Mouse (Mus musculus): ENCODE measurements around the gene P3h3. TPM values are rescaled to one million over a fixed set of nuclear protein-coding genes. Genes with fewer than 3 reads are reported as not detected.
"Not testable (repeated sequence)": the region's sequence is repeated elsewhere in the genome, so short reads cannot be mapped to it uniquely, and the experiment has no call there.

P3h3 gene
- total RNA-seq, 2 experiments from 2014 or later = 21.7 to 24.5 TPM

DNA sequence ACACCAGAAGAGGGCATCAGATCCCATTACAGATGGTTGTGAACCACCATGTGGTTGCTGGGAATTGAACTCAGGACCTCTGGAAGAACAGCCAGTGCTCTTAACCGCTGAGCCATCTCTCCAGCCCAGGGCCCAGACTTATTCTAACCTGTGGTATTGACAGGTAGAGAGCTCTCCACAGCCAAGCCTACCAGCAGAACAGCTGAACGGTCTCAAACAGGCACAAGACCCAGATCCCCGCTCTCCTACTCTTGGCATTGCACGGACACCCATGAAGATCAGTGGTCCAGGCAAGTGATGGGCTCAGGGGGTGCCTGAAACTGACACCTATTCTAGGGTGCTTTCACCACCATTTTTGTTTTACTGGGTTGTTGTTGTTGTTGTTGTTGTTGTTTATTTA is 26.4 kb downstream of the P3h3 start:
- not testable (repeated sequence) for DNase-seq

DNA sequence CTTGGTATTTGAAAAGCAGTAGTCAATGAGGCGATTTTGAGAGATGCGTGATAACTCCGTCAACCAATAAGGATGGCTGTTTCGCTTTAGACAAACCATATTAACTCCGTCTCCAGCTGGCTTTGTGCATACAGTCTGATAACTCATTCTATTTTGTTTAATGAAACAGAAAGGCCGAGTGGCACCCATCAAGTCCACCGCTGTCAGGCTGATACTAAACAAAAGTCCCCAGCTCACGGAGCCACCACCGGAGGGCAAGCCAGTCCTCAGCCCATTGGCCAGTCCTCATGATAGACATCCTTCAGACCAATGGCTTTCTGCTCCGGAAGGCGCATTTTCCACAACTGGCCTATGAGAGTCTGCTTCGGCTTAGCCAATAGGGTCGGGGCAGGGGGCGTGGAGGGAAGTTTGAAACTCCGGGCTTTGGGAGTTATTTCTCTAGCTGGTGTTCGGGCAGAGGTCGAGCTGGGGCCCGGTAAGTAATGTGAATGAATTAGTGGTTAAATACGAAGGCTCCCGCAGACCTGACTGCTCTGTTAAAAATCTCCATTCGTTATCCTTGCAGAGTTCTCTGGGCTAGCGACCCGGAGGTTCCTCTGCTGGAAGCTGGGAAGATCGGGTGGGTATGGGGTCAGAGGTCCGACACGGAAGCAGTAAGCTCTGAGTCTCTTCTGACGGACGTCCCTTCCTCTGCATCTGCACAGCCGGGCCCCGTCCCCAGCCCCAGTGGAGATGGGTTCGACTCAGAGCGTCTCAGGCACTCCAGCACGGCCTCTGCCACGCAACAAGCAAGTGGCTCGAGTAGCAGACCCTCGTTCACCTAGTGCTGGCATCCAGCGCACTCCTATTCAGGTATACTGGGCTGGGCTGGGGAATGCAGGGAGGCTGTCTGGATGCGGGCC is 27.5 kb downstream of the P3h3 start:
- DNase-seq = peak; percentile 92 to 94

DNA sequence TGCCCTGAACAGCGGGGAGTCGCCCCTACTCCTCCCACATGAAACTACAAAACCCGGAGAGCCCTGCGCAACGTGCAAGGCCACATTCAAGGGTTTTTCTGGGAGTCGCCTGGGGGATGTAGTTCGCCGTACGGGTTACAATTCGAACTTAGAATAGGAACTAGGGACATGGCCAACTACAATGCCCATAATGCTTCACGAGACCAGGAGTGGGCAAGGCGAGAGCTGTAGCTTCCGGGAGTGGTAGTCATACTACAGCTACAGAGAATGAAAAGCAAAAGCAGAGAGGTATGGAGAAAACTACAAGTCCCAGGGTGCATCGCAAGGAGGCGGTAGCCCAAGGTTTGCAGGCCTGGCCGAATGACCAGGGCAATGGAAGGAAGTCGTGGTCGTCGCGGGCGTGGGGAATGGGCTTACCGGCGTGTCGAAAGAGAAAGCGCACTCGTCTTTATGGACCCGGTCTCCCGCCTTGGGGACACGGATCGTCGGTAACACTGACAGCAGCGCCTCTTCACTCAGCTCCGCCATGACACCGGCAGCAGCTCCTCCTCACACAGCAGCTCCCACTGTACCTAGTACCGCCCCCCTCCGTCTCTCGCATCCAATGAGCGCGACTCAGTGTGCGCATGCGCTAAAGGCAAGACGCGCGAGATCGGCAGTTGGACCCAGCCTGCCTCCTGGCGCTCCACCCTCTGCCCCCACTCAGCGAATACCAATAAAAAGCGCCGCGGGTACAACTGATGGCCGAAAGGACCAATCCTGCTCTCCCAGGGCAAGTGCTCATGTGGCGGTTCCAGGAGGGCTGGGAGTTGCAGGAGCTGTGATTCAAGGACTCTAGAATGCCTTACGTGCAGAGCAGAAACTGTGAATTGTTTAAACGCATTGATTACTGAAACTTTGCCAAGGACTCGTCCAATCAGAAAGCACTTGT is 28.4 kb downstream of the P3h3 start, which contains the start of the genes Usp5 and Cdca3:
TSS of gene Usp5 (minus strand) at position 617 of the 931 bp plus-strand sequence.
TSS of gene Cdca3 (plus strand) at position 680 of the 931 bp plus-strand sequence.
- DNase-seq = peak; percentile 98 to 99

DNA sequence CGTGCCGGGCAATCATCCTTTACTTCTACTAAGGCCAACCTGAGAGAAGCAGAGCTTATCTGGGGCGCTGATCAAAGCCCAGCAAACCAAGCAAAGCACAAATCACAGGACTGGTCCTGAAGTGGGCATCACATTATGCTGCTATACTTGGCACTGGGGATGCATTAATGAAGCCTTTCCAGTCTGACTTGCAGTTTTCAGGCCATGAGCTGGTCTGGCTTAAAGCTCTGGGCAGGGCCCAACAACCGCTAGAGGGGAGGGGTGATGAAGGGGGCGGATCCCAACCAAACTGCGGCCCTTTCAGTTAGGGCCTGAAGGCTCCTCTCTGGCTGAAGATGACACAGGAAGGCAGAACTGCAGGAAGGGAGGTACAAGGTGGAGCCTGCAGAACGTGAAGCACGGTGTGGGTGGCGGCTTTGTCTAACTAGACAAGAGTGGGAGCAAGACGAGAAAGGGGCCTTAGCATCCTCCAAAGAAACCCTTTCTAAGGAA is 29.4 kb downstream of the P3h3 start:
- peak; percentile 75 to 76 for DNase-seq

DNA sequence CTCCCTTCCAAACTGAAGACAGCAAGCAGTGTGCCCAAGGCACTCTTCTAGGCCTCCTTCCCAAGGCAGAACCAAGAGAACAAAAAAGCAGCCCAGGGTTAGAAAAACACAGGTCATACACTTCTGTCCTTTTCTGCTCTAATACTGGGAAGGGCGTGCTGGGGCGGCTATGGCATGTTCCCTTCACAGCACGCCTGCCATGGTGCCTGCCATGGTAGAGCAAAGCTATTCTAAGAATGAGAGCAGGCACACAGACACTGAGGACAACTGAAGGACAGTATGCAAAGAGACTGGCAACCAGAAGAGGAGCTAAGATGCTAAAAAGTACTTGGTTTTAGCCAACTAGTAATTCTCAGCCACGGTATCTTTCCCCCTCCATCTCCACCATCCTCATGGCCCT is 35.5 kb downstream of the P3h3 start:
- DNase-seq = no peak

GRCm38 (mm10) chr6:124820891-124821290 is 36.7 kb downstream of the P3h3 start:
- no peak for DNase-seq

DNA sequence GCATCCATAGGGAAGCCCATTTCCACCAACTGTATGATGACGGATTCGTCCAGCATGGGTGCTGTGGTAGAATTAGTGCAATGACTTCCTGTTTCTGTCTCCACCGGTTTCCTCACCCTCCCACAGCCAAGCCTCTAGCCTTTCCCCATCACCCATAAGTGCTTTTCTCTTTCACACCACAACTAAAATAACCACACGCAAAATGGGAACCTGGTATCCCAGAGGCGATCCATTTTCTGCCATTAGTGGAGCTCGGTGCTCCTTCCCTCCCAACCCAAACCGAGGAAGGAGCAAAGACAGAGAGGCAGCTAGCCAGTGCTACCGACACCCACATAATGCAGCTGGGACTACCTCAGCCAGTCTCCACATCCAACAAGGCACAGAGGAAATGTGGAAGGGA is 39.6 kb downstream of the P3h3 start:
- DNase-seq = no peak

GRCm38 (mm10) chr6:124817563-124817962 is 40.0 kb downstream of the P3h3 start:
- no peak for DNase-seq

DNA sequence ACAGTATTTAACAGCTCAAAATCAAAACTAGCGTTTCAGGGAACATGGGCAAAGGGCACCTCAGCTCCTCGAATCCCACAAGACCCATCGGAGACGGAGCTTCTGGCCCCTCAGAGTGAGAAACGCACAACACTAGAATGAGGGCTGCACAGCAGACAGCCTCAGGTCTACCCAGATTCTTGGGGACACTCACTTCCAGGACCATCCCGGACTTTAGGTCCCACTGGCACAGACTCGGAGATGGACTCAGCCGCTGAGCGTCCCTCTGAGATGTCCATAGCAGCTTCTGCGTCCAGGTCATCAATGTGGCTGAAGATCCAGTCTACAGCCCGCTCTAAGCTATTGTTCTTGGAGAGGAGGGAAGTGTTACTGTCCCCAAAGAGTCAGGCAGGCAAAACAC is 40.4 kb downstream of the P3h3 start:
- DNase-seq = no peak

DNA sequence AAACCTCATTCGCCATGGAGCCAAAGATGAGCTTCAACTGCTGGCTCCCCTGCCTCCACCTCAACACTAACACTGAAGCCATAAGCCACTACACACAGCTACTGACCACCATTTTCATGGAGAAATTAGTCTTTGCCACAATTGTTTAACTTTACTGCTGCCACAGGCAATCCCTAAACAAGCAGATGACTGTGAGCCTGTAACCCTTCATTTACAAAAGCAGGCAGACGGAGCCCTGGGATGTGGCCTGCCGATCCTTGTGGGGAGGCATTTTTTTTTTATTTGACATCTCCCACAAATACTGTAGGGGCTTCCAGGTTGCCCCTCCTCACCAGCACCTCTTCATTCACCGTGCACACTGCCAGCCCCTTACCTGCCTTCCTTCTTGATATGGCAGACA is 40.9 kb downstream of the P3h3 start:
- DNase-seq = no peak

GRCm38 (mm10) chr6:124814858-124815774 is 42.4 kb downstream of the P3h3 start:
- no peak for DNase-seq

- DNase-seq = peak; percentile 25 to 49
Observed at GRCm38 (mm10) chr6:124814448-124814847, 43.1 kb downstream of the P3h3 start.

- peak; percentile 94 for DNase-seq
Observed at GRCm38 (mm10) chr6:124813933-124814332, 43.6 kb downstream of the P3h3 start, which contains the start of gene Tpi1. Tpi1 (minus strand) TSS chr6:124814296.

DNA sequence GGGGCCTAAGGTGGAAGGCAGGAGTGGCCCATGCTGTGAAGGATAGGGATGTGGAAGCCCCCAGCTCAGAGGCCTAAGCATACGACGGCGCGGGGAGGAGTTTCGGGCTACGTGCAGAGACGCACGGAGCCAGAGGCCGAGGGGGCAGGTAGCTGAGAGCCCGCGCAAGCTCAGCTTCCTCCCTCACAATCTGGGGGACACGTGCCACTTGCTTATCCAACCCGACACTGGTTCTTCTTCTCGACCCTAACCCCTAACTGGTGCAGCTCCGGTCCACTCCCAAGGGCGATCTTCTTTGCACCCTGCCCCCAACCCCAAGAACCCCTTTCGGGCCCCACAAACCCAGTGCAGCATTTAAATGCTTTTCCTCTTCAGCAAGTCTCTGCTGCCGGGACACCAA is 44.1 kb downstream of the P3h3 start:
- peak; percentile 73 to 80 for DNase-seq

DNA sequence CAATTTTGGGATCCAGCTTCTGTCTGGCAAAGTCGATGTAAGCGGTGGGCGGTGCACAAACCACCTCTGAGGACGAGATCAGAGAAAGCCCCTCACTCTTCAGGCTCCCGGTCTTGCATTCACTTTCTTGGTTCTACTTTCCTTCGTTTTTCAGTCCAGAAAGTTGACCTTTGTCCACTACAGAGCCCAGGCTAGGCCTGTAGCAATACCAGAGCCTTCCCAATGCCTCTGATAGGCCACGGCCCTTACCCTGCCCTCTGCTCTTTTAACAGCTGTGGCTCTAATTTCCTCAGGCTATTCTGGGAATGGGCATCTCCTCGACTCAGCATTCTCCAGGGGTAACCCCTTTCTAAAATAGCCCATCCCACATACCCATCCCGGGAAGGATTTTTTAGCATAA is 44.7 kb downstream of the P3h3 start:
- DNase-seq = no peak

DNA sequence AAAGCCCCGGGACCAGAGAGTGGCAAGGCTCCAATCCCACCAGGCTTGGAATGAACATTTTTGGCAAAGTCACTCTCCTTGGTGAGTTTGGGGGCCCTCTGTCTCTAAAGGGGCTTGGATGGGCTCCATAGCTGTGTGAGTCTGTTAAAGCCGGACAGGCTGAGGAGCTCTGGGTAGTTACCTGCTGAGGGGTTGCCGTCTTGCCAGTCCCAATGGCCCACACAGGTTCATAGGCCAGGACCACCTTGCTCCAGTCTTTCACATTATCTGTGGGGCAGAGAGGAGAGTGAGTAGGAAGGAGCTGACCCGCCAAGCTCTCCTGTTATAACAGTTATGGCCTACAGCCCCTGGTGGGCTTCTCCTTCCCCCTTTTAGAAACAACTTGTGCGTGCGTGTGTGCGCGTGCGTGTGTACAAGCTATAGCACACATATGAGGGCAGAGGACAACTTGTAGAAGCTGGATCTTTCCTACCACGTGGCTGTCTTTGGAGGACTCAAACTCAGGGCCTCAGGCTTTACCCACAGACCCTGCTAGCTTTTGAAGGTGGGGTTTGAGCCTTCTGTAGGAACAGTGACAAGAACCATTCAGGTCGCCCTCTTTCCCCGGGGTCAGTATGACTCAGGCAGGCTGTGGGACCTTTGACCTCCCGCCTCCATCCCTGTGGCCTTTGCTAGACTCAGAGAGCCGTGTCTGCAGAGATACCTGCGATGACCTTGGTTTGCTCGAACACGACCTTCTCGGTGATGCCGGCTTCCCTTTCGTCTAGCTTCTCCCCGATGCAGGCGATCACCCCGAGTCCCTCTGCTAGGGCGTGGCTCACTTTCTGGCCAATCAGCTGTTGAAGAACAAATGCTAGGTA is 45.6 kb downstream of the P3h3 start:
- DNase-seq = no peak

- no peak for DNase-seq
Observed at GRCm38 (mm10) chr6:124811403-124811665, 46.2 kb downstream of the P3h3 start.

GRCm38 (mm10) chr6:124810566-124811402 is 46.8 kb downstream of the P3h3 start:
- DNase-seq = not testable (repeated sequence)

DNA sequence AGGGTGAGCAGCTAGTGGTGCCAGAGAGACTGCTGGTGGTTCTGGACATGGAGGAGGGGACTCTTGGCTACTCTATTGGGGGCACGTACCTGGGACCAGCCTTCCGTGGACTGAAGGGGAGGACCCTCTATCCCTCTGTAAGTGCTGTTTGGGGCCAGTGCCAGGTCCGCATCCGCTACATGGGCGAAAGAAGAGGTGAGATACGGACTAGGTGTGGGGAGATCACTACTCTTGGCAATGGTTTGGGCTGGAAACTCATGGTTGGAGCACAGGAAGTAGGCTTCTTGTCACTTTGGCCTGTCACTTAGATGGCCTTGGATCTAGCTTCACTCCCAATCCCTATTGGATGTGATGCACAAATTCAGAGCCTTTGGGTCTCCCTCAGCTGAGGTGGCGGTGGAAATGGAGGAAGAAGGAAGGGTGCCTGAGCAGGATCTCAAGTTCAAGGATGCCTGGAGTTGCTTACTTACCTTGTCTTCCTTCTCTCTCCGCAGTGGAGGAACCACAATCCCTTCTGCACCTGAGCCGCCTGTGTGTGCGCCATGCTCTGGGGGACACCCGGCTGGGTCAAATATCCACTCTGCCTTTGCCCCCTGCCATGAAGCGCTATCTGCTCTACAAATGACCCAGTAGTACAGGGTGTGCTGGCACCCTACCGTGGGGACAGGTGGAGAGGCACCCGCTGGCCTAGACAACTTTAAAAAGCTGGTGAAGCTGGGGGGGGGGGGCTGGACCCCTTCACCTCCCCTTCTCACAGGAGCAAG is 47.6 kb downstream of the P3h3 start:
- no peak for DNase-seq

Measured in adrenal gland, postnatal 36 days (tissue).